Mouse (Mus musculus) layer of hippocampus, postnatal 14 days (tissue): ENCODE measurements at regions not wholly inside any gene's neighbourhood (a gene's known extent, or its start where the extent isn't known, plus 50 kb on each side); places are given as distances from the start of the nearest gene placed in this dataset.

Experiments used
- DNase-seq, 2 experiments: peaks; one replicate each; pipeline ENCODE4 v3.0.0; 2021 to 2022; ENCODE audit warnings: low spot score in 2 of 2, mixed read lengths in 1 of 2

GRCm38 (mm10) chr14:68447240-68447923, 846.7 kb downstream of the Synb start:
- no peak for DNase-seq

GRCm38 (mm10) chr14:68433326-68433725, 860.8 kb downstream of the Synb start:
- no peak for DNase-seq

DNA sequence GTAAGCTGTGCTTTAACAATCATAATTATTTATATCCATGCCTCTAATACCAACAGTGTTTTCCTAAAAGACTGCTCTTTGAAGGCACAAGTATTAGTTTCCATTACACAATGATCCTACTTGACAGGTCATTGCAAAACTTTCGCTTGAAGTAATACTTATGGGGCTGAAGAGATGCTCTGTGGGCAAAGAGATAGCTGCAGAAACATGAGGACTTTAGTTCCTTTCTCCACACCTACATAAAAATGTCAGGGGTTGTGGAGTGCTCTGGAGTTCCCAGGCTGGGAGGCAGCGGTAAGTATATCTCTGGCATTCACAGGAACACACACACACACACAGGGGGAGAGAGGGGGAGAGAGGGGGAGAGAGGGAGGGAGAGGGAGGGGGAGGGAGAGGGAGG, 862.0 kb downstream of the Synb start:
- DNase-seq, result no peak

GRCm38 (mm10) chr14:68427235-68427634, 866.9 kb downstream of the Synb start:
- DNase-seq, result no peak

DNA sequence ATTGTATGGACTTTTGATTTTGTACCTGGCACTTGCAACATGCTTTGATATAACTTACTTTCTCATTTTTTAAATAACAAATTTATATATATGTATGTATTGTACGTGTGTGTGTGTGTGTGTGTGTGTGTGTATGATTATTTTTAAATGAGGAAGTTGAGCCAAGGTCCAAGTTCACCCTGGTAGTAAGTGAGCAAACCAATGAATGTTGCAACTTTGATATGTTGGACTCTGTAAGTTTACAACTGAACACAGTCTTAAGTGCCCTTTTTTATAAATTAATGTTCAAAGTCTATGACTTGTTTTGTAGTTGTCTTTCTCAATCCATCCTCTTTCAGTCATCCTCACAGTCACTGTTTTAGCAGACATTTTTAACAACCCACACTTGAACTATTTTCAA, 901.7 kb downstream of the Synb start:
- DNase-seq, result no peak

DNA sequence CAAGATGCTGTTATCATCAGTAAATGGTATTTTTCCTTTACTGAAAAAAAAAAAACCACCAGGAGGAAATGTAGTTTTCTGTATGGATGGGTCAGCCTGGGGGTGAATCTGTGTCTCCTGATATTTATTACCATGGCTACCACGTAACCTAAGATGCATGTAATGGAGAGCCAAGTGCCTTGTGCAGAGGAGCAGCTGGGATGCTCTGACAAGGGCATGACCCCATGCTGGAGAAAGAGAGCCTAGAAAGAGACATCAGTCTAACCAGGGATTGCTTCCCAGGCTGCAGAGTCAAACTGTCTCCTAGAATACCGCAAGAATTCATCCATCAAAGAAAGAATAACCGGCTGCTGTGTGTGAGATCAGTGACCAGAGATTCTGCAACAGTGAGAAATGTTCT, 902.2 kb downstream of the Synb start:
- no peak for DNase-seq

- DNase-seq, result peak in 1 of 2 experiments; percentile 43
Observed at GRCm38 (mm10) chr14:68381741-68382140, 912.4 kb downstream of the Synb start.

GRCm38 (mm10) chr14:68367696-68368095, 926.4 kb downstream of the Synb start:
- no peak for DNase-seq

- no peak for DNase-seq
Observed at GRCm38 (mm10) chr14:68363892-68364291, 930.2 kb downstream of the Synb start.

GRCm38 (mm10) chr14:68361998-68362397, 932.1 kb downstream of the Synb start:
- no peak for DNase-seq

DNA sequence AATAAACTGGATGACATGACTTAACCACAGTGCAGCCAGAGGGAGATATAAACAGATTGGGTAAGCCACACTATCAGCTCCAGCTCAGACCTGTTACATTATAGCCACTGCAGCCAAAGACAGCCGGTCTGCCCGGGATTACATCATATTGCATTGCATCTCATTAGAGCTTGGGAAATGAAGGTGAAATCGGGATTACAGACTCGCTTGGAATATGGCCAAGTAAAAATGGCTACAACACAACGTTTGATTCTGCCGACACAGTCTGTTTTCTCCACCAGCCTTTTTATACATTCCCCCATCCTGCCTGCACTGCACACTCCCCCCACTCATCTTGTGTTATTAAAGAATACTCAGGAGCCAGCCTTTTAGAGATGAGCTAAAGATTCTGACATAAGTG, 932.6 kb downstream of the Synb start:
- peak in 1 of 2 experiments; percentile 28 for DNase-seq

DNA sequence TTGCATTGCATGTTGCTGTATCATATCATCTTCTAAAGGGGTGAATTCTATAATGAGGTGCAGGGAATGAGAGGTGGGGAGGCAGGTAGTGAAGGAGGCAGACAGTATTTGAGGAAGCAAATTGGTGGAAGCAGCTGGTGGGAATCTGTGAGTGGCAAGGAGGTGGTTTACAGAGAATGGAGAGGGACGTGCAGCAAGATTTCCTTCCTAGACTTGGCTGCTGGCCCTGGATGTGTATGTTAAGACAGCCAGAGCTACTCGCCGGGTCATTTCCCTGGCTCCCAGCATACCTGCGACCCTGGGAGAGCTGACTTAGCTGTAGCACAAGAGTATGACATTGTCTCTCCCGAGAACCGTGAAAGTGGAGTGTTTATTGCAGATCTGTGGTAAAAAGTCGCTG, 937.7 kb downstream of the Synb start:
- no peak for DNase-seq

DNA sequence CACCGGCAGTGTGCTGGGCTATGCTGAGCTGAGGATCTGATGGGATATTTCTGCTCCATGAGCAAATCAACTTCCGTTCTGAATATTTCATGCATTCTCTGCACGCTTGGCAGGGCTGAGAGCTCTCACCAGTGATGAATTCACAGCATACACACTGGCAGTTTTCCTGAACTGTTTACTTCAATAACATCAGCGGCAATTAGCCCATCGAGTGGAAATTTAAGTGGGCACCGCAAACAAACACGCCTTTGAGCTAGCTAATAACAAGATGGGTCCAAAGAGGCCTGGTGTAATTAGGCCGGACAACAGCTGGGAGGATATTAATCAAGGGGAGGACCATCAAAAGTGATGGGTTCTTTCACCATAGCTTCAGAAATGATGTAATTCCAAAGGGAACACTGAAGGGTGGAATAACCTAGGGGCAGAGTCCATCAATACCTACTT, 938.6 kb downstream of the Synb start:
- DNase-seq, result peak in 1 of 2 experiments; percentile 28

- DNase-seq, result no peak
Observed at GRCm38 (mm10) chr14:68345527-68345926, 948.6 kb downstream of the Synb start.

GRCm38 (mm10) chr14:68344715-68345114, 949.4 kb downstream of the Synb start:
- no peak for DNase-seq

GRCm38 (mm10) chr14:68338440-68338839, 955.7 kb downstream of the Synb start:
- no peak for DNase-seq

- DNase-seq, result no peak
Observed at GRCm38 (mm10) chr14:68325061-68325460, 969.0 kb downstream of the Synb start.

DNA sequence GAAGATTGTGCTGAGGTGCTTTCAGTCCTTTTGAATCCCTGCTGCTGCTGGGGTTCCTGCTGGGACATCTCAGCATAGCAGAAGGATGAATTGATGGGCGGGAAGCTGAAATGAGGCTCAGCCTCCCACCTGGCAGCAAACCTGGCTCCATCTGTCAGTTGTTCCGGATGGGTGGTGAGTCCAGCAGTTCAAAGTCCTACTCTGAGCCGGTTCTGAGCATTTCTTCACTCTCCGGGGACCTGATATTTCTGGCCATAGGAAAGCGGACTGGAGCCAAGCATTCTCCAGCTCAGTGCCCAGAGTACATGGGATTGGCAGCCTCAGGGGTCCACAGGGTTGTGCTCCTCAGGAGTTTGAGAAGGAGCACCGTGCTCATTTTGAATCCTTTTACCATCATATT, 971.1 kb downstream of the Synb start:
- DNase-seq, result no peak

DNA sequence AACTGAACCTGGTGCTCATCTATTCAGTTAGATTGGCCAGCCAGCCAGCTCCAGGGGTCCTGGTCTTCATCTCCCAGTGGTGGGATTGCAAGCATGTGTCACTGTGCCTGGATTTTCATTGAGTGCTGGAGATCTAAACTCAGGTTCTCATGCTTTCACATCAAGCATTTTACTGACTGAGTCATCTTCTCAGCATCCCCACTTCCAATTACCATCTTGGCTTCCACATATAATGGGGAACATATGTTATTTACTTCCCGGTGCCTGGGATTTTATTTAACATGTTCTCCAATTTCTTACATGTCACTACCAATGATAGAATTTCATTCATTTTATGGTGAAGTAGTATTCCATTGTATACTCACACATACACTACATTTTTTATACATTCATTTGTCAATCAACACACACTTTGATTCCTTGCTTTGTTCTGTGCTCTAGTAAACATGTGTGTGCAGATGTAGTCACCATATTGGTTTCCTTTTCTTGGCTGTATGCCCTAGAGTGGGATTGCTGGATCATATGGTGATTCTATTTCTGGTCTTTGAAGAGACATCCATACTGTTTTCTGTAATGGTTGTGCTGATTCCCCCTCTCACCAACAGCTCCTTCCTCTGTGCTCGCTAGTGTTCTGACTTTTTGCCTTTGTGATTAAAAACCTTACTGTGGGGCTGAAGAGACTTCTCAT, 986.0 kb downstream of the Synb start:
- peak in 1 of 2 experiments; percentile 45 for DNase-seq

DNA sequence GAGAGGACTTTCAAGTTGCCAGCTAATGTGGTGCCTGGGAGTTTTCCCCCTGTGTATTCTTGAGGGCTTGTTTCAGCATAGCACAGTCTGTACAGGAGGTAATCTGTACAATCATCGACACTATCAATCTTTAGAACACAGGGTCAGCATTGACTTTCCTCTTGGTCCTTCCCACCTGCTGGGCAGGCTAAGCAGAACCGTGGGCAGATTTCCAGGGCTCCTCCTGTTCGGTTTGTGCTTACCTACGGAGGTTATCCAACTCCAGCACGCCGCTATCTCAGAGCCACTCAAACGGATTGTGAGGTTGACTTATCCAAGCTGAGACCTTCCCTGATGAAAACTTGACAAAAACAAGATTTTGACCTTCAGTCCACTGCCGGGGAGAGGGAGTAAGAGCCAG, 988.9 kb downstream of the Synb start:
- DNase-seq, result no peak

DNA sequence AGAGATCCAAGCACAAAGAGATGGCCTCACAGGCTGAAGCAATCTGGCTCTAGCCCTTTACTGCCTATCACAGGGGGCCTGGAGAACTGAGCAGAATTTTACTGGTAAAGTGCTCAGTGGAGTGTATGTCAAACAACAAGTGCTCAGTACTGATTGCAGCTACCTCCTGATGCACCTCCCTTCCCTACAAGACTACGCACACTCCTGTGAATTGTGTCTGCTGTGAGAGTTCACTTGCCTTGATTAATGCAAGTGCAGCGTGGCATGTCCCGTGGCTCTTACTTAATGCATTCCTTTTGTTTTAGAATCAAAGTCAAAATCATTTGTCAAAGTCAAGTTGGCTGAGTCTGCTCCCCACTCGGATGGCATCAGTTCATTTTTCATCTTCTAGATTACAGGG, 992.4 kb downstream of the Synb start:
- no peak for DNase-seq

GRCm38 (mm10) chr14:68285546-68285945, 1008.6 kb downstream of the Synb start:
- no peak for DNase-seq

GRCm38 (mm10) chr14:68261436-68261835, 1032.7 kb downstream of the Synb start:
- DNase-seq, result peak in 1 of 2 experiments; percentile 18
